Mouse (Mus musculus) cerebellum, postnatal 25 days (tissue): ENCODE results near the gene Osbpl3.
A peak's percentile ranks its signal among the peaks of the same experiment; 100 is the strongest.
"Not testable (repeated sequence)": the region's sequence is repeated elsewhere in the genome, so short reads cannot be mapped to it uniquely, and the experiment has no call there.

Source experiments
- DNase-seq, 2 experiments: peaks; one replicate each; pipeline ENCODE4 v3.0.0; 2021; ENCODE audit warnings: mixed read lengths in 2 of 2

Gene Osbpl3

GRCm38 (mm10) chr6:50452220-50452619 is 3.8 kb downstream of the Osbpl3 start:
- no peak for DNase-seq

- DNase-seq, result no peak
Measured at GRCm38 (mm10) chr6:50445616-50446015, 10.4 kb downstream of the Osbpl3 start.

- no peak for DNase-seq
Measured at GRCm38 (mm10) chr6:50440966-50441862, 14.8 kb downstream of the Osbpl3 start.

- no peak for DNase-seq
Measured at GRCm38 (mm10) chr6:50440197-50440596, 15.8 kb downstream of the Osbpl3 start.

- DNase-seq, result not testable (repeated sequence)
Measured at GRCm38 (mm10) chr6:50438900-50439299, 17.1 kb downstream of the Osbpl3 start.

GRCm38 (mm10) chr6:50437815-50438214 is 18.2 kb downstream of the Osbpl3 start:
- no peak for DNase-seq

GRCm38 (mm10) chr6:50436661-50437060 is 19.3 kb downstream of the Osbpl3 start:
- no peak for DNase-seq

- DNase-seq, result peak in 1 of 2 experiments; percentile 27
Measured at GRCm38 (mm10) chr6:50432491-50432890, 23.5 kb downstream of the Osbpl3 start.

GRCm38 (mm10) chr6:50429299-50429698 is 26.7 kb downstream of the Osbpl3 start:
- DNase-seq, result no peak

- no peak for DNase-seq
Measured at GRCm38 (mm10) chr6:50427051-50427732, 28.8 kb downstream of the Osbpl3 start.

- no peak for DNase-seq
Measured at GRCm38 (mm10) chr6:50426571-50426970, 29.4 kb downstream of the Osbpl3 start.

- DNase-seq, result no peak
Measured at GRCm38 (mm10) chr6:50424271-50424670, 31.7 kb downstream of the Osbpl3 start.

- DNase-seq, result no peak
Measured at GRCm38 (mm10) chr6:50420413-50420812, 35.6 kb downstream of the Osbpl3 start.

- DNase-seq, result no peak
Measured at GRCm38 (mm10) chr6:50419518-50420290, 36.3 kb downstream of the Osbpl3 start.

- no peak for DNase-seq
Measured at GRCm38 (mm10) chr6:50418951-50419350, 37.0 kb downstream of the Osbpl3 start.

GRCm38 (mm10) chr6:50416854-50417253 is 39.1 kb downstream of the Osbpl3 start:
- no peak for DNase-seq

GRCm38 (mm10) chr6:50415431-50415830 is 40.6 kb downstream of the Osbpl3 start:
- DNase-seq, result no peak

- peak in 1 of 2 experiments; percentile 27 for DNase-seq
Measured at GRCm38 (mm10) chr6:50414547-50414946, 41.5 kb downstream of the Osbpl3 start.

GRCm38 (mm10) chr6:50413381-50413780 is 42.6 kb downstream of the Osbpl3 start:
- DNase-seq, result no peak

- DNase-seq, result peak; percentile 43 to 50
Measured at GRCm38 (mm10) chr6:50412174-50412573, 43.8 kb downstream of the Osbpl3 start.

- peak; percentile 62 to 77 for DNase-seq
Measured at GRCm38 (mm10) chr6:50404698-50405097, 51.3 kb downstream of the Osbpl3 start.

- DNase-seq, result no peak
Measured at GRCm38 (mm10) chr6:50403524-50403923, 52.5 kb downstream of the Osbpl3 start.

- no peak for DNase-seq
Measured at GRCm38 (mm10) chr6:50402872-50403271, 53.1 kb downstream of the Osbpl3 start.
